Mouse (Mus musculus) hindbrain, postnatal 0 days (tissue): Measurements from ENCODE around the gene Slit1. TPM values are rescaled to one million over a fixed set of nuclear protein-coding genes. Genes with fewer than 3 reads are reported as not detected.

Source experiments
- ATAC-seq: fragments of 200-750 bp; cut with Nextera tagmentation; 2 replicates; pipeline ENCODE4 v1.8.0; 2017; ENCODE audit warnings: mild to moderate bottlenecking, moderate TSS enrichment, moderate library complexity
- DNase-seq: peaks from one replicate; pipeline ENCODE4 v3.0.0-alpha.2; 2015; ENCODE audit warnings: low spot score
- H3K27ac ChIP-seq: fragments of 300-500 bp; sonication (generic); 2 replicates; pipeline ENCODE4 v1.5.1; 2014; ENCODE audit warnings: mild to moderate bottlenecking
- H3K27me3 ChIP-seq: fragments of 300-500 bp; sonication (generic); 2 replicates; pipeline ENCODE4 v1.6.1; 2014; ENCODE audit warnings: low read length, mixed read lengths; ENCODE audit not compliant: insufficient read depth
- H3K36me3 ChIP-seq: fragments of 300-500 bp; sonication (generic); 2 replicates; pipeline ENCODE4 v1.6.1; 2014; ENCODE audit warnings: low read length, mixed read lengths; ENCODE audit not compliant: insufficient read depth
- H3K4me1 ChIP-seq: fragments of 300-500 bp; sonication (generic); 2 replicates; pipeline ENCODE4 v1.6.1; 2014; ENCODE audit warnings: antibody characterized with exemption, low read length, mixed read lengths; ENCODE audit not compliant: insufficient read depth
- H3K4me2 ChIP-seq: fragments of 300-500 bp; sonication (generic); 2 replicates; pipeline ENCODE4 v1.6.1; 2014; ENCODE audit warnings: low read depth, mild to moderate bottlenecking, low read length, moderate library complexity, mixed read lengths
- H3K4me3 ChIP-seq: fragments of 300-500 bp; sonication (generic); 2 replicates; pipeline ENCODE4 v1.5.1; 2014; ENCODE audit warnings: low read length
- H3K9ac ChIP-seq: fragments of 300-500 bp; sonication (generic); replicated peaks from 2 replicates; pipeline ENCODE4 v1.6.1; 2014; ENCODE audit warnings: mild to moderate bottlenecking, low read length, moderate library complexity, mixed read lengths
- H3K9me3 ChIP-seq: fragments of 300-500 bp; sonication (generic); 2 replicates; pipeline ENCODE4 v1.6.1; 2016; ENCODE audit warnings: low read length, mixed read lengths
- CTCF ChIP-seq: IDR thresholded peaks from 2 replicates; pipeline ENCODE4 v1.5.1; 2016; ENCODE audit warnings: antibody characterized with exemption, control low read depth, low read depth
- WGBS: fragments of 180-500 bp; shearing (Covaris S2); extraction: QIAGEN DNeasy Blood & Tissue Kit; methylation state at CpG from one replicate; pipeline ENCODE4 v1.1.7; 2014; 5-methylcytosine and 5-hydroxymethylcytosine counted together
- polyA plus RNA-seq: library from polyadenylated mRNA; unstranded; fragments of >200 nt; fragmentation: Nextera tagmentation; extraction: Ambion mirVana; gene quantifications from 2 replicates; pipeline ENCODE4 v1.2.1, GENCODE M21; 2015
- total RNA-seq: library from RNA; depleted of rRNA; stranded (reverse); fragments of >200 nt; gene quantifications from 2 replicates; pipeline ENCODE4 v1.2.3, GENCODE M21; 2014

The Slit1 gene
- total and polyA plus RNA-seq, 2 experiments from 2014 or later: 13.3 to 69.2 TPM

DNA sequence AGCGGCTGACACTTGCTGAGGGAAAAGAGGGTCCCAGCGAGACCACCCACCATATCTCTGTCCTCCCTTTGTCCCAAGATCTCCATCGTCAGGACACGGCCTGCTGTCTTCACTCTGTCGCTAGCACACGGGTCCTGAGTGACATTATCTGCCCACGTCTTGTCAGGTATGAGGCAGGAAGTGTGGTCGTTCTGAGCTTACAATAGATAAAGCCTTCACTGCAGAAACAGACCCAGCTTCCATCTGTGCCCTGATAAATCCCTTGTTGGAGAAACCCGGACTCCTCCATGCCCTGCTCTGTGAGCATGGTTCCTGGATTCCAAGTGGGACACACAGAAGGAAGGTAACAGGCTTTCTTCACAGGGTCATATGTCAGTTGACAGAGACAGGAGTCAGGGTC lies 48.9 kb downstream of the Slit1 start:
- H3K9me3 ChIP-seq: no peaks in the 10 kb centered on the region
- ATAC-seq (no peak), DNase-seq (no peak)
- no peaks in the 10 kb centered on the region for H3K27me3 ChIP-seq
- no peak overlapping the region for H3K4me3 ChIP-seq
- H3K27ac ChIP-seq: peak overlapping the region; percentile 51; the same call in 1 of the 2 replicates
- H3K4me1 ChIP-seq: peaks cover 38% of the 10 kb centered on the region
- H3K36me3 ChIP-seq: no peaks in the 10 kb centered on the region
- H3K9ac ChIP-seq: no peak overlapping the region
- WGBS: 46% methylated on average over 9 of the region's 9 CpGs
- H3K4me2 ChIP-seq: no peak overlapping the region
- TF ChIP-seq CTCF: no peak

DNA sequence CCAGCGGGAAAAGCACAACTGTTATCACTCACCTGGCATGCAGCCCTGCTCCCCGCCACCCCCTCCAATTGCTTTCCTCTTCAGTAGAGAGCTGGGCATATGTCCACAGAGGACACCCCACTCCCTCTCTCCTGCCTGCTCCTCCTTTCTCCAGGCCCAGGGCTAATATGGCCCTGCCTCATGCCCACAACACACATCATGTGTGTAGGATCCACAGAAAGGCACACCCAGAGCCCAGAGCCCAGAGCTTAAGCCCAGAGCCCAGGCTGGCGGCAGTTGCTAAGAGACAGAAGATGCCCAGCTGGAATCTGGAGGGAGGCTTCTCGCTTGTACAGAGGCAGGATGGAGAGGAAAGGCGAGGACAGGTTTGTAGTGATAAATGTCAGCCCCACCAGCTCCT lies 49.7 kb downstream of the Slit1 start:
- ATAC-seq: peak; percentile 43; the same call in 1 of the 2 replicates
- no peaks in the 10 kb centered on the region for H3K36me3 ChIP-seq
- no peaks in the 10 kb centered on the region for H3K27me3 ChIP-seq
- H3K9me3 ChIP-seq: no peaks in the 10 kb centered on the region
- no peak overlapping the region for H3K9ac ChIP-seq
- no peak overlapping the region for H3K4me3 ChIP-seq
- WGBS: 20% methylated on average over 5 of the region's 5 CpGs
- peak overlapping the region; percentile 51; the same call in 1 of the 2 replicates for H3K27ac ChIP-seq
- H3K4me2 ChIP-seq: no peak overlapping the region
- peak; percentile 83 for DNase-seq
- peaks cover 38% of the 10 kb centered on the region for H3K4me1 ChIP-seq
- TF ChIP-seq CTCF: no peak

DNA sequence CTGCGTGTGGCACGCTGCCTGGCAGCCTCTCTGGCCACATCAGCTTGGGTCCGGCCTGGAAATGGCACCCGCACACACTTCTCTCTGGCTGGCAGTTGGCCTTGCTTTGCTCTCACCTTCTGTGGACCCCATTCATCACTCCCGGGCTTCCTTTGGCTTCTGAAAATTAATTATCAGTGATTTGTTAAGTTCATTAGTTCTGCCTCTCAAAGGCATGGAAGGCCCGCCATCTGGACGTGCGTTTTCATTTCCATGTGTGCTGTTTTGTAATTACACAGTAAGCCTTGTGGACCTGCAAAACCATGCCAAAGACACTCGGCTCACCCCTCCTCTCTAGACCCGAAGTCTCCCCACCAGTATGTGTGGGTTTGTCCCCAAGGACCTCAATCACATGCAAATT lies 53.4 kb downstream of the Slit1 start:
- no peak overlapping the region for H3K9ac ChIP-seq
- H3K36me3 ChIP-seq: no peaks in the 10 kb centered on the region
- no peak for TF ChIP-seq CTCF
- no peaks in the 10 kb centered on the region for H3K27me3 ChIP-seq
- peak overlapping the region; percentile 16; the same call in 1 of the 2 replicates for H3K27ac ChIP-seq
- ATAC-seq (no peak), DNase-seq (peak; percentile 76)
- H3K4me2 ChIP-seq: no peak overlapping the region
- WGBS: 16% methylated on average over 10 of the region's 10 CpGs
- no peak overlapping the region for H3K4me3 ChIP-seq
- peaks cover 36% of the 10 kb centered on the region for H3K4me1 ChIP-seq
- no peaks in the 10 kb centered on the region for H3K9me3 ChIP-seq

DNA sequence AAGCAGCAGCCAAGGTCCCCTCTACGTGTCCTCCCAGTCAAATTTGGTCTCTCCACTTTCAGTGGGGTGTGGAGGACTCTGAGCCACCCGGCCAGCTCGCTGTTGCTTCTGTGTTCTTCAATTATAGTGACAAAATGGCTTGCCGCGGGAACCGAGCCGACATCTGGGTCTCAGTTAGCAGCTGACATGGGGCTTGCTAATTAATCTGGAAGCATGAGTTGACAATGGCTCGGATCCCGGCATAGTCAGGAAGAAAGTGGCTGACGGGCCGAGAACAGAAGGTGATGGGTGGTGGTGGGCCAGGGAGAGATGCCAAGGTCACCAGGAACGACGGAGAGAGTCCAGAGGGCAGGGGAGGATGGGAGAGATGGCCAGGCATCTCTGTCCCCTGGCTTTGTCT lies 55.2 kb downstream of the Slit1 start:
- Histone ChIP-seq H3K4me1 (peaks cover 27% of the 10 kb centered on the region), H3K36me3 (no peaks in the 10 kb centered on the region), H3K27ac (no peak overlapping the region), H3K9ac (no peak overlapping the region), H3K9me3 (no peaks in the 10 kb centered on the region), H3K4me3 (no peak overlapping the region), H3K27me3 (no peaks in the 10 kb centered on the region), H3K4me2 (no peak overlapping the region)
- TF ChIP-seq CTCF: no peak
- ATAC-seq (peak; percentile 52), DNase-seq (peak; percentile 84)
- WGBS: 14% methylated on average over 13 of the region's 13 CpGs

DNA sequence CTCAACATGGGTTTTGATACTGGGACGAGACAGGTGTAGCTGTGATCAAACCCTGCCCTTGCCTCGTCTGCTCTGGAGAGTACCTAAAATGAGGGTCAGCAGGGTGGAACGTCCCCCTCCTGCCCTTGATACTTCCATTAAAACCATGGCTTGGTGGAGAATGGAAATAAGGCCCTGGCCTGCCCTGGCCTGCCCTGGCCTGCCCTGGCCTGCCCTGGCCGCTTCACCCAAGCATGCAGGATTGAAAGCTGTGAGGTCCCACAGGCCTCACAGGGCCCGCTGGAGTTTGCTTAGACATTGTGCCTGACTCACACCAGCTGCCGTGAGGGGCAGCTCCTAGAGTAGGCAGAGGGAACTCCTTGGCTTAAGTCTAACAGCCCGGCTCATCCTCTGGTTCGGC lies 55.6 kb downstream of the Slit1 start:
- no peak for TF ChIP-seq CTCF
- H3K4me2 ChIP-seq: no peak overlapping the region
- WGBS: 51% methylated on average over 8 of the region's 8 CpGs
- H3K9me3 ChIP-seq: no peaks in the 10 kb centered on the region
- H3K9ac ChIP-seq: no peak overlapping the region
- no peaks in the 10 kb centered on the region for H3K36me3 ChIP-seq
- H3K4me3 ChIP-seq: no peak overlapping the region
- H3K27me3 ChIP-seq: no peaks in the 10 kb centered on the region
- DNase-seq (no peak), ATAC-seq (no peak)
- H3K27ac ChIP-seq: no peak overlapping the region
- H3K4me1 ChIP-seq: peaks cover 25% of the 10 kb centered on the region

DNA sequence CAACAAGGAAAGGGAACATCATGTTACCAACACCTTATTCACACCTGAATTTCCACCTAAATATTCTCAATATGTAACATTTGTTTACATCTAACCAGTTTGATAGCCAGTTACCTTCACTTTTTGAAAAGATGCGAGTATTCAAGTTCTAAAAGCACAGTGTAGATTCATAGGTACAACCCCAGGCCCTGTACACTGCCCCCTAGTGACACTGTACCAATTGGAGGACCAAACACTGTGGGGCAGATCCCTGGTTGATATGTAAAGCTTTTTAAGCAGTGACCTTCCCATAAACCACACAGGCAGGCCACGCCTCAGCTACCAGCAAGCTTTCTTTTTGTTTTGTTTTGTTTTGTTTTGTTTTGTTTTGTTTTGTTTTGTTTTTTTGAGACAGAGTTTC lies 57.3 kb downstream of the Slit1 start:
- H3K4me2 ChIP-seq: no peak overlapping the region
- ATAC-seq (no peak), DNase-seq (no peak)
- H3K4me3 ChIP-seq: no peak overlapping the region
- TF ChIP-seq CTCF: peak; percentile 40
- H3K9me3 ChIP-seq: no peaks in the 10 kb centered on the region
- no peaks in the 10 kb centered on the region for H3K36me3 ChIP-seq
- no peak overlapping the region for H3K9ac ChIP-seq
- H3K27ac ChIP-seq: no peak overlapping the region
- H3K27me3 ChIP-seq: no peaks in the 10 kb centered on the region
- WGBS: 91% methylated on average over 2 of the region's 2 CpGs
- peaks cover 25% of the 10 kb centered on the region for H3K4me1 ChIP-seq

DNA sequence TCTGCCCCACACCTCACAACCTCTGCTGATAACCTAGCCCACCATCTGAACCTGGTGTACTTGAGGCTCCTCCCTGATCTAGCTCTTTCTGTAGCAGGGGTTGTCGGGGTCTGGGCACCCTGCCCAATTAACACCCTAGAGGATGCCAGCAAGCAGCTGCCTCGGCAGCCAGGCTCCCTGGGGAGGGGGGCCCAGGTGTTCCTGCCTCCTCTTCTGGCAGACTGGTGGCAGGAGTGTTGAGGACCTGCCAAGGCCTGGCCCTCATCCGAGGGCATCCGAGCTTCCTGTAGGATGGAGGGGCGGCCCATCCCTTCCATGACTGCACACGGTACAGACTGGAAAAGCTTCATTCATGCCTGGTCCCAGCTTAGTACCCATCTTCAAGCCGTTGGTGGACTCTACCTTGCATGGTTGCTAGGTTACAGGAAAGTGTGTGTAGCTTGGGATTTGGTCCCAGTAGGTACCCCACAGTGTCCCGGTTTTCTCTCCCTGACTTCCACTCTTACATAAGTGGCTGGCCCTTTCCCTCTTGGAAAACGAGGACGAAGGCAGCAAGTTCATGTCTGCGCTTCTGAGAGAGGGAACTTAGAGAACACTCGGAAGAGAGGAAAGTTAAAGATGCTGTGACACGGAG lies 57.9 kb downstream of the Slit1 start:
- Histone ChIP-seq H3K4me1 (peaks cover 23% of the 10 kb centered on the region), H3K27me3 (no peaks in the 10 kb centered on the region), H3K9me3 (no peaks in the 10 kb centered on the region), H3K4me3 (no peak overlapping the region), H3K36me3 (no peaks in the 10 kb centered on the region), H3K4me2 (no peak overlapping the region), H3K9ac (no peak overlapping the region), H3K27ac (no peak overlapping the region)
- TF ChIP-seq CTCF: no peak
- ATAC-seq (peak; percentile 34; the same call in 1 of the 2 replicates), DNase-seq (peak; percentile 68)
- 58% methylated on average over 13 of the region's 13 CpGs for WGBS
